Mouse (Mus musculus): ENCODE measurements around the gene Gsta3.

DNA sequence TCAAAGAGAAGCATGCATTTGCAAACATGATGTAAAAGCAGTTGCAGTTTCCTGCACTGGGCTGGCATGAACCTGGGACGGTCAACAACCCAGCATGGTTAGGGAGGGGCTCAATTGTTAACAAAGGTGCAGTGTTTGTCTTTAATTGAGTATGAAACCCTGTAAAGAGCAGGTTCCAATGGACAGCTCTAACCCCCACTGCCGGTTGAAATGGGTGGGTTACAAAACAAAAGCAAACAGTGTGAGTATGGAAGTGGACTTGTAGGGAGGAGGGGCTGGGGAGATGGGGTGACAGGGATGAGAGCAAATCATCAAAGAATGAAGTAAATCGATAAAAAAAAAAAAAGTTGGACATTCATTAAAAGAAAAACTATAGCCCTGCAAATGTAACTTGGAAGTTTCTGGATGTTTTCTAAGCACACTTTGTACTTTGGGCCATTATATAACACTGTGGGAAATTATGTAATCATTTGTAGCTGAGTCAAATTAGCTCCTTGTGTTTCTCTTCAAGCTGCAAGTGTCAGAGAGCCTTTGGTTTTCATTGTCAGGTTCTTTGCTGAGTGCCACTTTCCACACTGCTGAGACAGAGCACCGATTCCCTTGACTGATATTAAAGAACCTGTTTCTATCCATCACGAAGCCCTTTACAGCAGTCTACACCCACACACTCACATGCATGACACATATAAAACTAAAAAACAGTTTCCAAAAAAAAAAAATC lies 8.5 kb upstream of the Gsta3 start:
- TF ChIP-seq CTCF (IDR thresholded peaks at IDR 0.05; ENCODE audit: borderline replicate concordance, control insufficient read depth, extremely low read depth, insufficient read depth, low read length, poor library complexity) (no peak), POLR2A (IDR thresholded peaks at IDR 0.05; ENCODE audit: control insufficient read depth, extremely low read depth, insufficient read depth, low read length, poor library complexity) (no peak)

Measured in thymus, adult 2 months (tissue).